Mouse (Mus musculus) megakaryocyte, embryonic 14.5 days (primary cell): Measurements from ENCODE around the gene Hspb2. TPM values are rescaled to one million over a fixed set of nuclear protein-coding genes. Genes with fewer than 3 reads are reported as not detected.

Source experiments
- H3K27me3 ChIP-seq: replicated peaks from 2 replicates; pipeline ENCODE3; 2012; ENCODE audit warnings: inconsistent platforms
- H3K36me3 ChIP-seq: replicated peaks from 2 replicates; pipeline ENCODE3; 2012; ENCODE audit warnings: low read length, inconsistent platforms, mixed read lengths
- H3K4me1 ChIP-seq: 2 replicates; pipeline ENCODE4 v1.6.1; 2012; ENCODE audit warnings: inconsistent platforms
- H3K4me3 ChIP-seq: replicated peaks from 2 replicates; pipeline ENCODE3; 2012; ENCODE audit warnings: moderate library complexity, mild to moderate bottlenecking, inconsistent platforms
- H3K9me3 ChIP-seq: 2 replicates; pipeline ENCODE4 v1.6.1; 2012; ENCODE audit warnings: inconsistent platforms
- FLI1 ChIP-seq: IDR thresholded peaks from 2 replicates; pipeline ENCODE4 v1.6.1; 2012; ENCODE audit warnings: low read length, inconsistent platforms, mixed read lengths
- GATA1 ChIP-seq: IDR thresholded peaks from 3 replicates; pipeline ENCODE4 v1.6.1; 2012; ENCODE audit warnings: mixed read lengths, low read length, inconsistent platforms, borderline replicate concordance
- polyA plus RNA-seq: library from polyadenylated mRNA; stranded (reverse); fragments of >175 nt; gene quantifications from 2 replicates; pipeline ENCODE4 v1.2.3, GENCODE M21; 2012; ENCODE audit warnings: low replicate concordance; ENCODE audit not compliant: insufficient read depth

Gene Hspb2
- polyA plus RNA-seq, 1 experiment = not detected

- peak overlapping the region; percentile 96 for H3K4me3 ChIP-seq
- TF ChIP-seq FLI1 (no peak), GATA1 (no peak)
- peaks cover 27% of the 10 kb centered on the region for H3K4me1 ChIP-seq
- peaks cover 35% of the 10 kb centered on the region for H3K36me3 ChIP-seq
- no peaks in the 10 kb centered on the region for H3K9me3 ChIP-seq
- H3K27me3 ChIP-seq = no peaks in the 10 kb centered on the region
Observed at GRCm38 (mm10) chr9:50774026-50774462, 21.9 kb upstream of the Hspb2 start.

GRCm38 (mm10) chr9:50770011-50770410 is 17.9 kb upstream of the Hspb2 start:
- H3K4me3 ChIP-seq = no peak overlapping the region
- H3K9me3 ChIP-seq = no peaks in the 10 kb centered on the region
- H3K36me3 ChIP-seq = peaks cover 22% of the 10 kb centered on the region
- no peaks in the 10 kb centered on the region for H3K27me3 ChIP-seq
- TF ChIP-seq FLI1 (no peak), GATA1 (no peak)
- peaks cover 37% of the 10 kb centered on the region for H3K4me1 ChIP-seq

GRCm38 (mm10) chr9:50768107-50769002 is 16.2 kb upstream of the Hspb2 start, which contains the start of gene Fdxacb1:
Gene Fdxacb1 (plus strand): TSS chr9:50768236.
- no peaks in the 10 kb centered on the region for H3K9me3 ChIP-seq
- H3K4me3 ChIP-seq = peak within 1 kb of the TSS; percentile 99
- TF ChIP-seq FLI1 (no peak), GATA1 (no peak)
- H3K4me1 ChIP-seq = peaks cover 30% of the 10 kb centered on the region
- peaks cover 32% of the 10 kb centered on the region for H3K36me3 ChIP-seq
- no peaks in the 10 kb centered on the region for H3K27me3 ChIP-seq

GRCm38 (mm10) chr9:50767531-50768106 is 15.5 kb upstream of the Hspb2 start:
- Histone ChIP-seq H3K4me1 (peaks cover 30% of the 10 kb centered on the region), H3K36me3 (peaks cover 34% of the 10 kb centered on the region), H3K4me3 (peak overlapping the region; percentile 99), H3K9me3 (no peaks in the 10 kb centered on the region), H3K27me3 (no peaks in the 10 kb centered on the region)
- TF ChIP-seq GATA1 (no peak), FLI1 (no peak)

GRCm38 (mm10) chr9:50763331-50763730 is 11.2 kb upstream of the Hspb2 start:
- Histone ChIP-seq H3K36me3 (peaks cover 13% of the 10 kb centered on the region), H3K4me1 (peaks cover 19% of the 10 kb centered on the region), H3K4me3 (no peak overlapping the region), H3K27me3 (peaks cover 4% of the 10 kb centered on the region), H3K9me3 (no peaks in the 10 kb centered on the region)
- no peak for TF ChIP-seq FLI1
- TF ChIP-seq GATA1 = no peak

- no peaks in the 10 kb centered on the region for H3K9me3 ChIP-seq
- peaks cover 13% of the 10 kb centered on the region for H3K36me3 ChIP-seq
- H3K4me1 ChIP-seq = peaks cover 9% of the 10 kb centered on the region; the same call in 1 of the 2 replicates
- no peak overlapping the region for H3K4me3 ChIP-seq
- TF ChIP-seq FLI1 (no peak), GATA1 (no peak)
- H3K27me3 ChIP-seq = peaks cover 6% of the 10 kb centered on the region
Observed at GRCm38 (mm10) chr9:50761520-50762243, 9.5 kb upstream of the Hspb2 start.

GRCm38 (mm10) chr9:50756711-50757110 is 4.6 kb upstream of the Hspb2 start:
- TF ChIP-seq GATA1 (no peak), FLI1 (no peak)
- no peaks in the 10 kb centered on the region for H3K9me3 ChIP-seq

GRCm38 (mm10) chr9:50753947-50754346 is 1.8 kb upstream of the Hspb2 start:
- H3K27me3 ChIP-seq = peaks cover 40% of the 10 kb centered on the region
- no peaks in the 10 kb centered on the region for H3K36me3 ChIP-seq
- H3K9me3 ChIP-seq = no peaks in the 10 kb centered on the region
- H3K4me3 ChIP-seq = no peak overlapping the region
- no peak for TF ChIP-seq FLI1
- TF ChIP-seq GATA1 = no peak
- peaks cover 8% of the 10 kb centered on the region; the same call in 1 of the 2 replicates for H3K4me1 ChIP-seq

More at GRCm38 (mm10) chr9:50756711-50757110, 4.6 kb upstream of the Hspb2 start:
- Histone ChIP-seq H3K27me3 (peaks cover 32% of the 10 kb centered on the region), H3K36me3 (no peaks in the 10 kb centered on the region), H3K4me1 (peaks cover 7% of the 10 kb centered on the region; the same call in 1 of the 2 replicates), H3K4me3 (no peak overlapping the region)

GRCm38 (mm10) chr9:50752784-50753615 is 846 bp upstream of the Hspb2 start:
- no peaks in the 10 kb centered on the region for H3K36me3 ChIP-seq
- H3K9me3 ChIP-seq = no peaks in the 10 kb centered on the region
- H3K4me3 ChIP-seq = no peak overlapping the region
- TF ChIP-seq GATA1 (no peak), FLI1 (no peak)
- peaks cover 37% of the 10 kb centered on the region for H3K27me3 ChIP-seq
- peaks cover 8% of the 10 kb centered on the region; the same call in 1 of the 2 replicates for H3K4me1 ChIP-seq
